Mouse (Mus musculus): ENCODE measurements at regions not wholly inside any gene's neighbourhood (a gene's known extent, or its start where the extent isn't known, plus 50 kb on each side); places are given as distances from the start of the nearest gene placed in this dataset.

GRCm38 (mm10) chr15:61355344-61355743 lies 432.5 kb upstream of the A1bg start:
- TF ChIP-seq CTCF (IDR thresholded peaks at IDR 0.05; ENCODE audit: low read depth), result no peak
- TF ChIP-seq EP300 (IDR thresholded peaks at IDR 0.05; ENCODE audit: low read depth), result no peak

Data from heart, postnatal 0 days (tissue).